Mouse (Mus musculus) embryonic fibroblast, embryonic 13.5 days (primary cell): ENCODE results near the gene Zfp12. TPM values are rescaled to one million over a fixed set of nuclear protein-coding genes. Genes with fewer than 3 reads are reported as not detected.

Experiments used
- H3K27ac ChIP-seq: 2 replicates; pipeline ENCODE4 v1.5.1; 2012; ENCODE audit warnings: low read length, control low read depth, inconsistent platforms; ENCODE audit not compliant: insufficient read depth
- H3K4me1 ChIP-seq: 2 replicates; pipeline ENCODE4 v1.6.1; 2011; ENCODE audit warnings: low read length; ENCODE audit not compliant: control insufficient read depth, insufficient read depth
- H3K4me3 ChIP-seq: 2 replicates; pipeline ENCODE4 v1.5.1; 2011; ENCODE audit warnings: mild to moderate bottlenecking, control low read depth, low read length; ENCODE audit not compliant: insufficient read depth
- CTCF ChIP-seq: IDR thresholded peaks from 2 replicates; pipeline ENCODE4 v1.5.1; 2011; ENCODE audit warnings: mild to moderate bottlenecking, control low read depth, low read length, moderate library complexity, borderline replicate concordance; ENCODE audit not compliant: insufficient read depth
- POLR2A ChIP-seq: IDR thresholded peaks from 2 replicates; pipeline ENCODE4 v1.6.1; 2011; ENCODE audit warnings: low read depth, mild to moderate bottlenecking, control low read depth, low read length, moderate library complexity
- polyA plus RNA-seq: library from polyadenylated mRNA; stranded (reverse); fragments of >200 nt; gene quantifications from 2 replicates; pipeline ENCODE4 v1.2.4, GENCODE M21; 2011; ENCODE audit warnings: low read depth; ENCODE audit not compliant: missing spikeins, insufficient read length

Gene Zfp12
- polyA plus RNA-seq, 1 experiment = 13.8 TPM

DNA sequence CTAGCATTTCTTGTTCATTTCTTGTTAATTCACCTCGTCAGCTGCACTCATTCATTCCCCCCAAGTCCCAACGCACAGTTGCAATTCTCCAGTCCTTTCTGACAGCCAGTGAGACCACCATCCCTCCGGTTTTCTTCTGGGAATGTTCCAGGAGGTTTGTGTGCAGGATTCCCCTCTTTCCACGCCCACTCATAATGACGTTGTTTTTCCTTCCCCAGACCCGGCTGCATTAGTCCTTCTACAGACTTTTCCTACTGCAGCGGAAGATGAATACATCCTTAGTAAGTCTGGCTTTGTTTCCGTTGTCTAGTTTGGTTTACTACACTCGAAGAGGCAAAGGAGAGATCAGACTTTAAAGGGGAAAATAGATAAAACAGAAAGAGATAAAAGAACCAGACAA is 1.1 kb downstream of the Zfp12 start:
- H3K27ac ChIP-seq = no peak overlapping the region
- H3K4me1 ChIP-seq = peaks cover 5% of the 10 kb centered on the region; the same call in 1 of the 2 replicates
- H3K4me3 ChIP-seq = peak overlapping the region; percentile 66
- TF ChIP-seq POLR2A = no peak
- no peak for TF ChIP-seq CTCF

GRCm38 (mm10) chr5:143244926-143245325 is 10.0 kb downstream of the Zfp12 start:
- Histone ChIP-seq H3K27ac (no peak overlapping the region), H3K4me3 (no peak overlapping the region), H3K4me1 (no peaks in the 10 kb centered on the region)
- TF ChIP-seq POLR2A (no peak), CTCF (no peak)

DNA sequence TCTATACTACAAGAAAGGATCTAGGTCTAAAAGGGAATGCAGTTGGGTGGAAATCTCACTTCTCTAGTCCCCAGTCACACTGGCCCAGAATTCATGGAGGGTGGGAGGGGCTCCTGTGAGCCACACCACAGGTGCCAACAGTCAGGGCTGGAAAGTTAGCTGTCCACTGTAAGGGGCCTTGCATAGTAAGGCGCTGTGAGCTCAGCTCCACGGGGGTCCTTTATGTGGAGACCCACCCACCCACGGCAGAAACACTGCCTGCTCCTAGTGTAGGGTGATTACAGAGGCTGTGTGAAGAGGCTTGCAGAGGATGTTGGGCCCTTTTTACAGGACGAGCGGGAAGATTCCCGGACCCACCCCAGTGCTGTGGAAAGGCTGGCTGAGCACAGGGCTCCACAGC is 17.1 kb downstream of the Zfp12 start:
- H3K4me3 ChIP-seq = no peak overlapping the region
- no peak for TF ChIP-seq POLR2A
- TF ChIP-seq CTCF = no peak
- H3K4me1 ChIP-seq = no peaks in the 10 kb centered on the region
- H3K27ac ChIP-seq = no peak overlapping the region

GRCm38 (mm10) chr5:143252791-143253185 is 17.8 kb downstream of the Zfp12 start:
- no peak for TF ChIP-seq CTCF
- TF ChIP-seq POLR2A = no peak
- Histone ChIP-seq H3K27ac (no peak overlapping the region), H3K4me3 (no peak overlapping the region), H3K4me1 (no peaks in the 10 kb centered on the region)

GRCm38 (mm10) chr5:143253186-143253880 is 18.4 kb downstream of the Zfp12 start:
- Histone ChIP-seq H3K4me1 (no peaks in the 10 kb centered on the region), H3K27ac (no peak overlapping the region), H3K4me3 (no peak overlapping the region)
- TF ChIP-seq POLR2A = no peak
- TF ChIP-seq CTCF = no peak

DNA sequence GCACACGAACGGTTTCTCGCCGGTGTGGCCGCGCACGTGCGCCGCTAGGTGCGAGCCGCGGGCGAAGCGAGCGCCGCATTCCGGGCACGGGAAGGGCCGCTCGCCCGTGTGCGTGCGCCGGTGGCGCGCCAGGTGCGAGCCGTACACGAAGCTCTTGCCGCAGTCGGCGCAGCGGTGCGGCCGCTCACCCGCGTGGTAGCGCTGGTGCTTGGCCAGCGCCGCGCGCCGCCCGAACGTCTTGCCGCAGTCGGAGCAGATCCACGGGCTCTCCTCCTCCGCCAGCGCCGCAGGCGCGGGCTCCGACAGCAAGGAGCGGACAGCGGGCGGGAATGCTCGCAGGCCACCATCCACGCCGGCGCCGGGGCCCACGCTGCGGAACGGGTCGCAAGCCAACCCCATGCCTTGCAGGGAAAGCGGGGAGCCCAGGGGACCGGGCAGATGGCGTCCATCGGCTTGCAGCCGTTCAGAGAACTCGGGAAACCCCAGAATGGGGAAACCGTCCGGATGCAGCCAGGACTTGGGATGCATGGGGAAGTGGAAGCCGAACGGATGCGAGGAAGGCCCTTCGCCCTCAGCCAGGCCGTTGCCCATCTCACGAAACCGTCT is 19.0 kb downstream of the Zfp12 start:
- Histone ChIP-seq H3K27ac (no peak overlapping the region), H3K4me3 (no peak overlapping the region), H3K4me1 (no peaks in the 10 kb centered on the region)
- TF ChIP-seq POLR2A (no peak), CTCF (no peak)

DNA sequence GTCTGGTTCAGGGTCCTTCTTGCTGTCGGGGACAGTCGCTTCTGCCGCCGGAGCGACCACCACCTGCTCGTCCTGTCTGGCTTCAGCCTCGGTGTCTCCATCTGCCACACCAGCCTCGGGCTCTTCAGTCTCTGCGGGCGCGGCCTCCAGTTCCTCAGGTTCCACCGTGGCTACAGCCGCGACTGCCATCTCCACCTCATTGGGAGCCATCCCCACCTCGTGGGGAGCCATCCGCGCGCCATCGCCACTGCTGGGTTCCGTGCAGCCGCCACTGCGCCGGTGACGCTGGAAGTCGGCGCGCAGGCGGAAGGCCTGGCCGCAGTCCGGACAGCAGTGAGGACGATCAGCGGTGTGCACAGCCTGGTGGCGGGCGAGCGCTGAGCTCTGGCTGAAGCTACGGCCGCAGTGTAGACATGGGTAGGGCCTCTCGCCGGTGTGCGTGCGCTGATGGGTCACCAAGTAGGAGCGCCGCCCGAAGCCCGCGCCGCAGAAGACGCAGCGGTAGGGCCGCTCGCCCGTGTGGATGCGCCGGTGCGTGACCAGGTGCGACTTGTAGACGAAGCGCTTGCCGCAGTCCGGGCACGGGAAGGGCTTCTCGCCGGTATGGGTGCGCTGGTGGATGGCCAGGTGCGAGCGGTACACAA is 19.6 kb downstream of the Zfp12 start:
- TF ChIP-seq CTCF (no peak), POLR2A (no peak)
- Histone ChIP-seq H3K4me3 (no peak overlapping the region), H3K27ac (no peak overlapping the region), H3K4me1 (no peaks in the 10 kb centered on the region)

DNA sequence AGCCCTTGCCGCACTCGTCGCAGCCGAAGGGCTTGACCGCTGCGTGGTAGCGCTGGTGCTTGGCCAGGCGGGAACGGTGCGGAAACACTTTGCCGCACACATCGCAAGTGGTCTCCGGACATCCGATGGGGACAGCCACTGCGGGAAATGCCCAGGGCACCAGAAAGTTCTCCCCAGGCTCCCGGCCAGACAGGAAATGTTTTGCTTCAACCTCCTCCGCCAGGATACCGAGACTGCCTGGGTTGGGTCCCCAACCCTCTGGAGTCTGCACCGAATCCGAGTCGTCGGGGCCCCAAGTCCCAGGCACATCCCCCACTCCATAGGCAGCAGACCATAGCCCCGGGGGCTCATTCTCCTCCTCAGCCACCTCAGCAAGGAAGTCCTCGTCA is 20.2 kb downstream of the Zfp12 start:
- Histone ChIP-seq H3K4me3 (no peak overlapping the region), H3K27ac (no peak overlapping the region), H3K4me1 (no peaks in the 10 kb centered on the region)
- no peak for TF ChIP-seq CTCF
- no peak for TF ChIP-seq POLR2A

GRCm38 (mm10) chr5:143255802-143256201 is 20.8 kb downstream of the Zfp12 start:
- Histone ChIP-seq H3K4me3 (no peak overlapping the region), H3K4me1 (no peaks in the 10 kb centered on the region), H3K27ac (no peak overlapping the region)
- TF ChIP-seq CTCF (no peak), POLR2A (no peak)

DNA sequence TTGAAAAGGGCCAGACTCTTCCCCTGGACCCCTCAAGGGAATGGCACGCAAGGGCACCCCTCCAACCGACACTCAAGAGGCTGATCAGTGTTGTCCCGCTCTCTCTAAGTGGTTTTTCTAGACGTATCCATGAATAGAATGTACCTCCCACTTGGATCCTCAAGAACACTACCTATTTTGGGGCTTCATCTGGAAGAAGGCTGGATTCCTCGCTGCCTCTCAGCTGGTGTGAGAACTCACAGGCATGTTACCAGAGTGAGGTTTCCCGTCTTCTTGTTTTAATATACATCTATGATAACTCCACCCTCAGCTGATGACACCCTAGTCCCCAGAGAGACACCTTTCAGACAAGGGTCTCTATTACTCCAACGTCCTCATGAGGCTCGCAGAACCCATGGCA is 26.7 kb downstream of the Zfp12 start:
- TF ChIP-seq CTCF (no peak), POLR2A (no peak)

GRCm38 (mm10) chr5:143264689-143265088 is 29.7 kb downstream of the Zfp12 start:
- Histone ChIP-seq H3K27ac (no peak overlapping the region), H3K4me3 (no peak overlapping the region), H3K4me1 (no peaks in the 10 kb centered on the region)
- TF ChIP-seq CTCF (no peak), POLR2A (no peak)

More for the DNA sequence above, 26.7 kb downstream of the Zfp12 start:
- no peaks in the 10 kb centered on the region for H3K4me1 ChIP-seq
- no peak overlapping the region for H3K4me3 ChIP-seq
- no peak overlapping the region for H3K27ac ChIP-seq
